Mouse (Mus musculus) lung, embryonic 16.5 days (tissue): ENCODE data around the gene Fnbp4. TPM values are rescaled to one million over a fixed set of nuclear protein-coding genes. Genes with fewer than 3 reads are reported as not detected.

Experiments
- polyA plus RNA-seq: library from polyadenylated mRNA; unstranded; fragments of >200 nt; fragmentation: Nextera tagmentation; extraction: Ambion mirVana; gene quantifications from 2 replicates; pipeline ENCODE4 v1.2.1, GENCODE M21; 2015

The Fnbp4 gene
- polyA plus RNA-seq, 1 experiment from 2014 or later, result 88.5 TPM

Other genes starting within 250 kb of the Fnbp4 start
- 2.7 and 3.1 TPM in 2 replicates for gene Ptprj, start 164.7 kb upstream of the Fnbp4 start, polyA plus RNA-seq
- 43.7 and 48.9 TPM in 2 replicates for gene Nup160, start 68.2 kb upstream of the Fnbp4 start, polyA plus RNA-seq
- gene Agbl2, start 37.4 kb downstream of the Fnbp4 start, polyA plus RNA-seq, result 2.4 and 2.5 TPM in 2 replicates
- 198 and 199 TPM in 2 replicates for gene Mtch2, start 101.8 kb downstream of the Fnbp4 start, polyA plus RNA-seq
- gene C1qtnf4, start 140.5 kb downstream of the Fnbp4 start, polyA plus RNA-seq, result 2.9 and 3.0 TPM in 2 replicates
- 36.5 and 37.0 TPM in 2 replicates for gene Kbtbd4, start 159.4 kb downstream of the Fnbp4 start, polyA plus RNA-seq
- gene Ndufs3, start 159.5 kb downstream of the Fnbp4 start, polyA plus RNA-seq, result 201 and 203 TPM in 2 replicates
- 71.6 and 75.9 TPM in 2 replicates for gene Celf1, start 195.0 kb downstream of the Fnbp4 start, polyA plus RNA-seq